Mouse (Mus musculus) lung, postnatal 0 days (tissue): Measurements from ENCODE around the gene Cgrrf1. TPM values are rescaled to one million over a fixed set of nuclear protein-coding genes. Genes with fewer than 3 reads are reported as not detected.

Source experiments
- ATAC-seq: fragments of 200-750 bp; cut with Nextera tagmentation; 2 replicates; pipeline ENCODE4 v1.8.0; 2017; ENCODE audit warnings: moderate library complexity
- DNase-seq: peaks from one replicate; pipeline ENCODE4 v3.0.0-alpha.2; 2016; ENCODE audit warnings: low spot score
- H3K27ac ChIP-seq: fragments of 300-500 bp; sonication (generic); 2 replicates; pipeline ENCODE4 v1.5.1; 2014; ENCODE audit warnings: antibody characterized with exemption, mild to moderate bottlenecking, low read length, mixed read lengths
- H3K27me3 ChIP-seq: fragments of 300-500 bp; sonication (generic); replicated peaks from 2 replicates; pipeline ENCODE4 v1.6.1; 2014; ENCODE audit warnings: low read length, mixed read lengths; ENCODE audit not compliant: insufficient read depth
- H3K36me3 ChIP-seq: fragments of 300-500 bp; sonication (generic); 2 replicates; pipeline ENCODE4 v1.6.1; 2014; ENCODE audit warnings: low read length, mixed read lengths; ENCODE audit not compliant: insufficient read depth
- H3K4me1 ChIP-seq: fragments of 300-500 bp; sonication (generic); 2 replicates; pipeline ENCODE4 v1.6.1; 2014; ENCODE audit warnings: antibody characterized with exemption, low read depth, low read length, mixed read lengths; ENCODE audit not compliant: insufficient read depth
- H3K4me2 ChIP-seq: fragments of 300-500 bp; sonication (generic); replicated peaks from 2 replicates; pipeline ENCODE4 v1.6.1; 2014; ENCODE audit warnings: low read depth, mild to moderate bottlenecking, low read length, moderate library complexity, mixed read lengths
- H3K4me3 ChIP-seq: fragments of 300-500 bp; sonication (generic); 2 replicates; pipeline ENCODE4 v1.5.1; 2014; ENCODE audit warnings: low read depth, low read length
- H3K9ac ChIP-seq: fragments of 300-500 bp; sonication (generic); replicated peaks from 2 replicates; pipeline ENCODE4 v1.6.1; 2014; ENCODE audit warnings: low read depth, mild to moderate bottlenecking
- H3K9me3 ChIP-seq: fragments of 300-500 bp; sonication (generic); 2 replicates; pipeline ENCODE4 v1.6.1; 2016; ENCODE audit warnings: low read length, mixed read lengths
- CTCF ChIP-seq: IDR thresholded peaks from 2 replicates; pipeline ENCODE4 v1.5.1; 2016; ENCODE audit warnings: antibody characterized with exemption, mild to moderate bottlenecking
- EP300 ChIP-seq: IDR thresholded peaks from 2 replicates; pipeline ENCODE4 v1.6.1; 2016; ENCODE audit warnings: antibody characterized with exemption, mild to moderate bottlenecking, control low read depth
- WGBS: fragments of 180-500 bp; shearing (Covaris S2); extraction: QIAGEN DNeasy Blood & Tissue Kit; methylation state at CpG from one replicate; pipeline ENCODE4 v1.1.7; 2014; 5-methylcytosine and 5-hydroxymethylcytosine counted together
- polyA plus RNA-seq: library from polyadenylated mRNA; unstranded; fragments of >200 nt; fragmentation: Nextera tagmentation; extraction: Ambion mirVana; gene quantifications from 2 replicates; pipeline ENCODE4 v1.2.1, GENCODE M21; 2015

The Cgrrf1 gene
- polyA plus RNA-seq, 1 experiment from 2014 or later = 54.8 TPM

GRCm38 (mm10) chr14:46832354-46833272 lies 688 bp downstream of the Cgrrf1 start:
- H3K27me3 ChIP-seq = no peaks in the 10 kb centered on the region
- peak overlapping the region; percentile 81 for H3K4me3 ChIP-seq
- H3K4me1 ChIP-seq = peaks cover 7% of the 10 kb centered on the region; the same call in 1 of the 2 replicates
- peak; percentile 53 for ATAC-seq
- 5% methylated on average over 37 of the region's 40 CpGs for WGBS
- no peaks in the 10 kb centered on the region for H3K36me3 ChIP-seq
- H3K27ac ChIP-seq = peak overlapping the region; percentile 88
- TF ChIP-seq EP300 (no peak), CTCF (no peak)
- H3K9me3 ChIP-seq = no peaks in the 10 kb centered on the region
- peak overlapping the region; percentile 90 for H3K9ac ChIP-seq
- peak; percentile 43 for DNase-seq
- peak overlapping the region; percentile 80 for H3K4me2 ChIP-seq

DNA sequence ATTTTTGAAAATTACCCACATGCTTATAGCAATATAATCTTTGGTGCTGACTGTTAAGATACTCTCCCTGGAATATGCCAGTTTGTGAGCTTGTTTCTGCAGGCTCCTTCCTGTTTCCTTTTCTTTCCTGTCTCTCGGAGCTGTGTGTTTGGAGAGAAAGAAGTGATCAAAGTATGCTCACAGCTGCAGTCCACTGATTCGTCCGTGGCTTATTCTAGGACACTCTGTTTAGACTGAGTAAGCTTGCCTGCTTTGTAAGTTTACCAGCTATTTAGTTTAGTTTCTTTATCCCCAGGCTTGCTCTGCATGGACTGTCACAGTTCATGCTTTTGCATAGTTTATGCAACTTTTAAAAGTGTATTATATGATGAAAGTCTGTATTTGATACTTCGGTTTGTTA lies 7.4 kb downstream of the Cgrrf1 start:
- peak; percentile 78 for ATAC-seq
- H3K27ac ChIP-seq = no peak overlapping the region
- peaks cover 11% of the 10 kb centered on the region; the same call in 1 of the 2 replicates for H3K36me3 ChIP-seq
- H3K9me3 ChIP-seq = no peaks in the 10 kb centered on the region
- peak; percentile 37 for DNase-seq
- H3K4me1 ChIP-seq = no peaks in the 10 kb centered on the region
- 26% methylated on average over 4 of the region's 4 CpGs for WGBS
- no peak overlapping the region for H3K4me2 ChIP-seq
- no peak overlapping the region for H3K9ac ChIP-seq
- no peaks in the 10 kb centered on the region for H3K27me3 ChIP-seq
- TF ChIP-seq EP300 = no peak
- TF ChIP-seq CTCF = no peak
- H3K4me3 ChIP-seq = no peak overlapping the region

- 85% methylated on average over 11 of the region's 11 CpGs for WGBS
- Histone ChIP-seq H3K4me3 (no peak overlapping the region), H3K4me1 (no peaks in the 10 kb centered on the region), H3K36me3 (peaks cover 25% of the 10 kb centered on the region; the same call in 1 of the 2 replicates), H3K4me2 (no peak overlapping the region), H3K27me3 (no peaks in the 10 kb centered on the region), H3K9me3 (no peaks in the 10 kb centered on the region), H3K27ac (no peak overlapping the region), H3K9ac (no peak overlapping the region)
- TF ChIP-seq CTCF (no peak), EP300 (no peak)
- DNase-seq (no peak), ATAC-seq (no peak)
Observed at GRCm38 (mm10) chr14:46845706-46846105, 13.8 kb downstream of the Cgrrf1 start.

DNA sequence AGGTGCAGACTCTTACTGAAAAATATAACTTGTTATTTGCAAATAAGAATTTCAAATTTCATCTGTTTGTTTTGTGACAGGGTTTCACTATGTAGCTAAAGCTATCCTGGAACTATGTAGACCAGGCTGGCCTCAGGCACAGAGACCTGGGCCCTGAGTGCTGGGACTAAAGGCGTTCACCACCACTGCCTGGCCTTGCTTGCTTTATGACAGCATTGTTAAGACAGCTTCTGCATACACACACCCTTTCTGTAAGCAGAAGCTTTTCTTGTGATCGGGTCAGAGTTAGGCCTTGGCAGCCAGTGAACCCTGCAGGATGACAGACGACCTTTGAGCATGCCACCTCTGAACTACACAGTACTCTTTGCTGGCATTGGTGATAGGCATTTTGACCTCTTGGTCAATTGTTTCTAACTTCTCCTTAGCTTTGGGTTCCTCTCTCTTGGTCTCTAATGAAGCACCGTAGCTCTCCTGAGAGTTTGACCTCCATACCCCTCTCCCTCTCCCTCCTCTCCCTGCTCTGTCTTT lies 16.2 kb downstream of the Cgrrf1 start:
- no peak for ATAC-seq
- Histone ChIP-seq H3K27ac (no peak overlapping the region), H3K4me2 (no peak overlapping the region), H3K36me3 (peaks cover 16% of the 10 kb centered on the region; the same call in 1 of the 2 replicates), H3K9me3 (no peaks in the 10 kb centered on the region), H3K4me3 (no peak overlapping the region), H3K4me1 (no peaks in the 10 kb centered on the region), H3K9ac (no peak overlapping the region), H3K27me3 (no peaks in the 10 kb centered on the region)
- 75% methylated on average over 4 of the region's 4 CpGs for WGBS
- no peak for TF ChIP-seq EP300
- TF ChIP-seq CTCF = no peak
- no peak for DNase-seq

DNA sequence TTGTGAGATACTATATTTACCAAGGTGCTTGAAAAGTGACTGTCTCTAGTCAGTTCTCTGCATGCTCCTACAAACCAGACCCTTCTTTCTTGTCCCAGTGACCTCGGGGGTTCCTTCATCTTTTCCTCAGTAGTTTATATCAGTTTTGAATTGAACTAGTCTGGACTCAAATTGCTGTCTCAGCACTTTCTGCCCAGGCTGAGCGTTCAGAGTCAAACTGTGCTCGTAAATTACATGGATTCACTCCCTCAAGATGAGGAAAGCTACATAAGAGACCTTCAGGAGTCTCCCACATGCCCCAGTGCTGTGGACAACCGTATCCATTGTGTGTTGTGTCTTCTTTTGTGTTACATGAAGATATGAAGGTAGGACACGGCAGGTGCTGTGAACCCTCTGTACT lies 16.8 kb downstream of the Cgrrf1 start:
- H3K4me3 ChIP-seq = no peak overlapping the region
- H3K4me2 ChIP-seq = no peak overlapping the region
- DNase-seq (no peak), ATAC-seq (no peak)
- peaks cover 16% of the 10 kb centered on the region; the same call in 1 of the 2 replicates for H3K36me3 ChIP-seq
- no peak overlapping the region for H3K9ac ChIP-seq
- no peak overlapping the region for H3K27ac ChIP-seq
- TF ChIP-seq CTCF (no peak), EP300 (no peak)
- 81% methylated on average over 5 of the region's 5 CpGs for WGBS
- H3K4me1 ChIP-seq = no peaks in the 10 kb centered on the region
- H3K9me3 ChIP-seq = no peaks in the 10 kb centered on the region
- no peaks in the 10 kb centered on the region for H3K27me3 ChIP-seq

- Histone ChIP-seq H3K36me3 (0 out of 2 replicates have a peak, but pooled peaks cover 14% of the 10 kb centered on the region), H3K9ac (no peak overlapping the region), H3K4me2 (no peak overlapping the region), H3K9me3 (no peaks in the 10 kb centered on the region), H3K27ac (no peak overlapping the region), H3K4me3 (no peak overlapping the region), H3K27me3 (no peaks in the 10 kb centered on the region), H3K4me1 (no peaks in the 10 kb centered on the region)
- TF ChIP-seq CTCF (no peak), EP300 (no peak)
- WGBS = 93% methylated on average over 1 of the region's 1 CpGs
- no peak for ATAC-seq
- DNase-seq = no peak
Observed at GRCm38 (mm10) chr14:46849769-46850168, 17.8 kb downstream of the Cgrrf1 start.
